Mouse (Mus musculus): ENCODE data around the gene Lrrc61. TPM values are rescaled to one million over a fixed set of nuclear protein-coding genes. Genes with fewer than 3 reads are reported as not detected.

The Lrrc61 gene
- total RNA-seq, 1 experiment from 2014 or later: 11.2 TPM

GRCm38 (mm10) chr6:48614756-48615155 is 60.2 kb downstream of the Lrrc61 start:
- ATAC-seq (replicated peaks; ENCODE audit: insufficient number of reproducible peaks, low FRiP score, low TSS enrichment, poor library complexity, severe bottlenecking): no peak

DNA sequence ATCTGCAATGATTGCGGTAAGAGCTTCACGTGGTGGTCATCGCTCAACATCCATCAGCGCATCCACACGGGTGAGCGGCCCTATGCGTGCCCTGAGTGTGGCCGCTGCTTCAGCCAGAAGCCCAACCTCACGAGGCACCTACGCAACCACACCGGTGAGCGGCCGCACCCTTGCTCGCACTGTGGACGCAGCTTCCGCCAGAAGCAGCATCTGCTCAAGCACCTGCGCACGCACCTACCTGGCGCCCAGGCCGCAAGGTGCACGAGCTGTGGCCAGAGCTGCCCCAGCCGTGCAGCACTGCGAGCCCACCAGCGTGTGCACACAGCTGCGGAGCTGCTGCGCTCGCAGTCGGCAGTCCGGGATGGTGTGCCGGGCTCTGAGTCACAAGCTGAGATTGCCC is 65.4 kb downstream of the Lrrc61 start:
- ATAC-seq (replicated peaks; ENCODE audit: insufficient number of reproducible peaks, low FRiP score, low TSS enrichment, poor library complexity, severe bottlenecking): no peak

Other genes starting within 250 kb of the Lrrc61 start
- 1.1 to 4.7 TPM (median 2.1 TPM) in 3 replicates for gene Krba1, start 159.2 kb upstream of the Lrrc61 start, total RNA-seq (2017)
- gene Zfp467, start 109.0 kb upstream of the Lrrc61 start, total RNA-seq (2017): 5.4 to 17.3 TPM (median 17.0 TPM) in 3 replicates
- gene Sspo, start 106.6 kb upstream of the Lrrc61 start, total RNA-seq (2017): 0.10 to 2.7 TPM (median 0.39 TPM) in 3 replicates
- gene Atp6v0e2, start 17.2 kb upstream of the Lrrc61 start, total RNA-seq (2017): 1.8 TPM in 1 of 3 replicates, not detected in the others
- not detected in 3 replicates for gene Rarres2, start 18.0 kb downstream of the Lrrc61 start, total RNA-seq (2017)
- gene Gm45021, start 34.8 kb downstream of the Lrrc61 start, total RNA-seq (2017): not detected in 3 replicates
- 0.85 to 5.5 TPM (median 2.1 TPM) in 3 replicates for gene Repin1, start 39.1 kb downstream of the Lrrc61 start, total RNA-seq (2017)
- gene Gm44965, start 39.1 kb downstream of the Lrrc61 start, total RNA-seq (2017): 7.7 TPM in 1 of 3 replicates, not detected in the others
- gene Zfp775, start 47.3 kb downstream of the Lrrc61 start, total RNA-seq (2017): 2.6 to 2.8 TPM (median 2.6 TPM) in 3 replicates
- 0.19 to 0.21 TPM in 2 of 3 replicates, not detected in the other for gene AI854703, start 72.0 kb downstream of the Lrrc61 start, total RNA-seq (2017)
- gene Gimap8, start 92.4 kb downstream of the Lrrc61 start, total RNA-seq (2017): 132 to 417 TPM (median 134 TPM) in 3 replicates
- 104 to 288 TPM (median 141 TPM) in 3 replicates for gene Gimap9, start 121.3 kb downstream of the Lrrc61 start, total RNA-seq (2017)
- 697 to 2,222 TPM (median 742 TPM) in 3 replicates for gene Gimap4, start 129.8 kb downstream of the Lrrc61 start, total RNA-seq (2017)
- 355 to 968 TPM (median 415 TPM) in 3 replicates for gene Gimap6, start 153.4 kb downstream of the Lrrc61 start, total RNA-seq (2017)
- gene Gm28053, start 163.8 kb downstream of the Lrrc61 start, total RNA-seq (2017): 17.6 to 57.0 TPM (median 34.4 TPM) in 3 replicates
- 67.2 to 199 TPM (median 74.1 TPM) in 3 replicates for gene Gimap7, start 163.8 kb downstream of the Lrrc61 start, total RNA-seq (2017)
- 99.2 to 313 TPM (median 123 TPM) in 3 replicates for gene Gimap1, start 184.3 kb downstream of the Lrrc61 start, total RNA-seq (2017)
- 91.7 to 178 TPM (median 113 TPM) in 3 replicates for gene Gimap5, start 191.4 kb downstream of the Lrrc61 start, total RNA-seq (2017)
- gene Gimap3, start 216.1 kb downstream of the Lrrc61 start, total RNA-seq (2017): 92.2 to 334 TPM (median 99.5 TPM) in 3 replicates